Mouse (Mus musculus): ENCODE results near the gene Cpne7. TPM values are rescaled to one million over a fixed set of nuclear protein-coding genes. Genes with fewer than 3 reads are reported as not detected.

The Cpne7 gene
- polyA plus RNA-seq, 1 experiment from 2014 or later = 0.94 TPM

DNA sequence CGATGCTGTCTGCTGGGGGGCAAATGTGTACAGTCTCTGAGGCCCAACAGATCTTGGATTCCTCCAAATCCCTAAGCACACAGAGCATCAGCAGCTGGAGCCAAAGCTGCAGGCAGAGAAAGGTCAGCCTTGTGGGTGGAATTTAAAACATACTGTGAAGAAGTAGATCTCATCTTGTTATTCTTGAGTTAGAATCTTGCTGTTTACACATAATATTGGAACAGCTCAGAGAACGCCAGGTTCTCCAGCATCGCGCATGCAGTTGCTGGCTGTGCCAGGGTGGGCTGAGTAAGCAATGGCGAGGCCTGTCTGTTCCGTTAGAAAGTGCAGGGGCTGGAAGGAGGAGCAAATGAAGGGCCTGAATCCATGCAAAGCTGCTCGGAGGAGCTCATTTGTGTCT lies 29.2 kb downstream of the Cpne7 start:
- 54% methylated on average over 7 of the region's 7 CpGs for WGBS
- peak; percentile 16 for ATAC-seq

DNA sequence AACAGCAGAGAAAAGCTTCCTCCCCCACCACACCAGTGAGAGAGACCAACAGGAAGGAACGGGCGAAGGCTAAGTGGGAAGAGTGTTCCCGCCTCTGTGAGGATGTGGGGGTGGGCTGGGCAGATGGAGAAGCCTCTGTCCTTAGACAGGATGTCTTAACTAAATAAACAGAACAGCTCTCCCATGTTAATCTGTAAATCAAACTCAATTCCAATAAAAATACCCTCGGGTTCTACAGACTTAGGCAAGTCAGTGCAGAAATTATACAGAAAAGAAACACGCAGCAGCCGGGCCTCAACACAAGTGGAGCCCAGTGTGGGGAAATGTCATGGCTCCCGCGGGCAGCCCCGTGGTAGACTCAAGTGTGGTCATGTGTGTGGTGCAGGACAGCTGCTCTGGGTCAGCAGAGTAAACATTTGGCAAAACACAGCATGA lies 33.6 kb downstream of the Cpne7 start:
- TF ChIP-seq CTCF (IDR thresholded peaks at IDR 0.05) = no peak
- TF ChIP-seq EP300 (IDR thresholded peaks at IDR 0.05) = no peak
- Histone ChIP-seq H3K27ac (ENCODE audit: low read length) (peak overlapping the region; percentile 44; the same call in 1 of the 2 replicates), H3K4me1 (ENCODE audit: insufficient read depth, low read depth, low read length) (no peaks in the 10 kb centered on the region; the same call in 1 of the 2 replicates), H3K4me2 (replicated peaks; ENCODE audit: low read depth, low read length) (no peak overlapping the region), H3K27me3 (replicated peaks; ENCODE audit: insufficient read depth, low read length) (no peaks in the 10 kb centered on the region), H3K4me3 (ENCODE audit: low read depth, low read length) (no peak overlapping the region), H3K9ac (replicated peaks; ENCODE audit: low read depth) (no peak overlapping the region), H3K9me3 (ENCODE audit: low read length) (no peaks in the 10 kb centered on the region), H3K36me3 (ENCODE audit: insufficient read depth, low read length) (no peaks in the 10 kb centered on the region)
- ATAC-seq (peak; percentile 73), DNase-seq (ENCODE audit: low spot score) (peak; percentile 59)
- 29% methylated on average over 9 of the region's 9 CpGs for WGBS

More for the DNA sequence above, 29.2 kb downstream of the Cpne7 start:
- Histone ChIP-seq H3K4me3 (ENCODE audit: low read depth, low read length) (no peak overlapping the region), H3K4me2 (replicated peaks; ENCODE audit: low read depth, low read length) (no peak overlapping the region), H3K27ac (ENCODE audit: low read length) (peak overlapping the region; percentile 57), H3K9ac (replicated peaks; ENCODE audit: low read depth) (no peak overlapping the region), H3K9me3 (ENCODE audit: low read length) (no peaks in the 10 kb centered on the region), H3K4me1 (ENCODE audit: insufficient read depth, low read depth, low read length) (0 out of 2 replicates have a peak, but pooled peaks cover 2% of the 10 kb centered on the region), H3K36me3 (ENCODE audit: insufficient read depth, low read length) (no peaks in the 10 kb centered on the region), H3K27me3 (replicated peaks; ENCODE audit: insufficient read depth, low read length) (no peaks in the 10 kb centered on the region)
- TF ChIP-seq EP300 (IDR thresholded peaks at IDR 0.05) = peak; percentile 50; the same call in 1 of the 2 replicates
- no peak; the same call in 1 of the 2 replicates for TF ChIP-seq CTCF (IDR thresholded peaks at IDR 0.05)
- peak; percentile 68 for DNase-seq (ENCODE audit: low spot score)

DNA sequence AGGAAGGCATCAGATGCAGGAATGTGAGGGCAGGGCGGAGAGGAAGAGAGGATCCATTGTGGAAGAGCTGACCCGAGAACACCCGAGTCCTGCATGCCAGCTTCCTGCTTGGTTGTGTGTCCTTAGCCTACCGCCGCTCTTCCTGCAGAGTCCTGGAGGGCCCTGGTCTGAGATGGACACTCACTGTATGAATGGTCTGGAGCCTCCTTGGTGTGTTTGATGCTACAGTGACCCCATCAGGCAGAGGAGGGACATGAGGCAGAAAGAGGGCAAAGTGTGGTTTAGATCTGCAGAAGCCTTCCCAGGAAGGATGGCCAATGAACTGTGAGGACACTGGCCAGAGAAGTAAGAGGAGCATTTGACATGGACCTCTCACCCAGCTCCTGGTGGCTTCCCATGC lies 38.0 kb downstream of the Cpne7 start:
- Histone ChIP-seq H3K36me3 (ENCODE audit: insufficient read depth, low read length) (no peaks in the 10 kb centered on the region), H3K4me2 (replicated peaks; ENCODE audit: low read depth, low read length) (no peak overlapping the region), H3K27me3 (replicated peaks; ENCODE audit: insufficient read depth, low read length) (no peaks in the 10 kb centered on the region), H3K4me1 (ENCODE audit: insufficient read depth, low read depth, low read length) (peaks cover 5% of the 10 kb centered on the region; the same call in 1 of the 2 replicates), H3K9ac (replicated peaks; ENCODE audit: low read depth) (no peak overlapping the region), H3K4me3 (ENCODE audit: low read depth, low read length) (no peak overlapping the region), H3K27ac (ENCODE audit: low read length) (no peak overlapping the region), H3K9me3 (ENCODE audit: low read length) (no peaks in the 10 kb centered on the region)
- DNase-seq (ENCODE audit: low spot score) = peak; percentile 62
- ATAC-seq = peak; percentile 49
- WGBS = 57% methylated on average over 5 of the region's 5 CpGs
- TF ChIP-seq EP300 (IDR thresholded peaks at IDR 0.05) = no peak
- TF ChIP-seq CTCF (IDR thresholded peaks at IDR 0.05) = peak; percentile 82

DNA sequence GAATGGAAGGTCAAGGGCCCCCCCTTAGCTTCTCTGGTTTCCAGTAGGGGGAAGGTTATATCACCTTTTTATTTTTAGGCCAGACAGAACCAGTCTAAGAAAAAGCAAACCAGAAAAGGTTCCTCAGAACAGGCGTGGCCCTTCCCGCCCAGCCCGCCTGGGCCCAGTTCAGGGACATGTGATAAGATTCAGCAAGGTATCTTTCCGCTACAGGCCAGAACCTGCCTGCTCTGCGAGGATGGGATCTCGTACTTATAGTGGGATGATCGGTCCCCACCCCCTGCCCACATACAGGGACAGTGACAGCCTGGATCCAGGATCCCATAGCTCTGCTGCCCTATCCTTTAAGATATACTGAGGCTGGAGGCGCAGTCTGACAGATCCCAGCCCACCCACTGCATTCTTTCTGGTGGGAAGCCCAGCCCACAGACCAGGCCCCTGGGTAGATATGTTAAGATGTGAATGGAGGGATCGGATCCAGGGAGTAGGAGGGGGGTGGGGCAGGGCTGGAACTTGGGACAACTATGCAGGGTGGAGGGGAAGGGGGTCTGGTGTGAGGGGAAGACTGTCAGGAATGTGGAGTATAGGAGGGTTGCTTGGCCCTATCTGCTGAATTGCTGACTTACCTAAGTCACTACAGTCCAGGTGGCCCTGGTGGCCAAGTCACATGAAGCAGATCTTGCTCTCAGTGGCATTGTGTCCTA lies 39.0 kb downstream of the Cpne7 start:
- H3K9ac ChIP-seq (replicated peaks; ENCODE audit: low read depth) = no peak overlapping the region

DNA sequence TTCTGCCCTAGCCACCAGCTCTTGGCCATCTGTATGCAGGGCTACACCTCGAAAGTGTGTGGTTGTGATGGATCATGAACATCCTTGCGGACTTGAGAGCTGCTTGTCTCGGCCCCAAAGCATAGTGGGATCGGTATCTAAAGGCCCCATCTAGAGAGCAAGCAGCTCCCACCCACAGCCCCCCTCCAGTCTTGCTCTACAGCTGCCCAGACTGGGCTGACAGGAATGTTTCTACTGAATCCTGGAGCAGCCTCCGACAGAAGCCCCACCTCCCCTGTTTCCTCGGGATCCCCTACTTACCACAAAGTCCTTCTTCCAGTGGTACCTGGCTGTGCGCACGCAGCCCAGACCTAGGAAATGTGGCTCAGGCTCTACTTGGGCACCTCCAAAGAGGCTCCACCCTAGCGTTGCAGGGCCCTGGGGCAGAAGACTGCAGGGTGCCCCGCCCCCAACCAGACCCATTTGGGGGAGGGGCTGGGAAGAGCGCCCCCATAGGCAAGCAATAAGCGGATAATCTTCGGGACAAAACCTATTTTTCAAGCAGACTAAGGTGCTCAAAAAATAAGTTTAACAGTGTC lies 40.8 kb downstream of the Cpne7 start, which contains the start of gene Sult5a1:
Gene Sult5a1, minus strand, starts transcription at position 428 of the 578 bp plus-strand sequence.
- Histone ChIP-seq H3K27ac (ENCODE audit: low read length) (peak within 1 kb of the TSS; percentile 32), H3K4me2 (replicated peaks; ENCODE audit: low read depth, low read length) (peak within 1 kb of the TSS; percentile 32), H3K27me3 (replicated peaks; ENCODE audit: insufficient read depth, low read length) (no peaks in the 10 kb centered on the region), H3K4me1 (ENCODE audit: insufficient read depth, low read depth, low read length) (peaks cover 5% of the 10 kb centered on the region; the same call in 1 of the 2 replicates), H3K4me3 (ENCODE audit: low read depth, low read length) (no peak within 1 kb of the TSS), H3K9me3 (ENCODE audit: low read length) (no peaks in the 10 kb centered on the region), H3K36me3 (ENCODE audit: insufficient read depth, low read length) (no peaks in the 10 kb centered on the region), H3K9ac (replicated peaks; ENCODE audit: low read depth) (no peak within 1 kb of the TSS)
- TF ChIP-seq CTCF (IDR thresholded peaks at IDR 0.05) = peak; percentile 41
- no peak for TF ChIP-seq EP300 (IDR thresholded peaks at IDR 0.05)
- WGBS = 23% methylated on average over 13 of the region's 13 CpGs
- peak; percentile 53 for ATAC-seq
- DNase-seq (ENCODE audit: low spot score) = peak; percentile 51

More for the DNA sequence above, 39.0 kb downstream of the Cpne7 start:
- Histone ChIP-seq H3K9me3 (ENCODE audit: low read length) (no peaks in the 10 kb centered on the region), H3K4me1 (ENCODE audit: insufficient read depth, low read depth, low read length) (peaks cover 5% of the 10 kb centered on the region; the same call in 1 of the 2 replicates), H3K27ac (ENCODE audit: low read length) (no peak overlapping the region), H3K4me3 (ENCODE audit: low read depth, low read length) (no peak overlapping the region), H3K36me3 (ENCODE audit: insufficient read depth, low read length) (no peaks in the 10 kb centered on the region), H3K4me2 (replicated peaks; ENCODE audit: low read depth, low read length) (no peak overlapping the region), H3K27me3 (replicated peaks; ENCODE audit: insufficient read depth, low read length) (no peaks in the 10 kb centered on the region)
- no peak for DNase-seq (ENCODE audit: low spot score)
- no peak for TF ChIP-seq CTCF (IDR thresholded peaks at IDR 0.05)
- no peak for TF ChIP-seq EP300 (IDR thresholded peaks at IDR 0.05)
- no peak for ATAC-seq
- WGBS = 71% methylated on average over 9 of the region's 9 CpGs

DNA sequence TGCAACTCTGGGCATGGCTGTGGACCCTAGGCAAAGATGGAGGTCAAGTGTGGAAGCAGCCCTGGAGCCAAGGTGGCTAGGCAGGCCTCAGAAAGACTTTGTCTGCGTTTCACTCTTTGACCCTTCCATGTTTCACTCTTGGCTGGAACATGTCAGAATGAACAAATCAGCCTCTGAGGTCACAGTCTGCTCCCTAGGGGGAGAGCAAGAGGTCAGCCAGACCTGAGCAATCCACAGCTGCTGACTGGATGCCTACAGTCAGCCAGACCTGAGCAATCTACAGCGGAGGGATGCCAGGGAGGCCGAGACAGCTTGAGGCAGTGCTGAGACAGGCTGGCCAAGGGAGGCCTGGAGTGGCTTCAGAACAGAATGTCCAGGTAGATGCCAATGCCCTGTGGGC lies 64.2 kb downstream of the Cpne7 start:
- H3K9me3 ChIP-seq (ENCODE audit: low read length) = no peaks in the 10 kb centered on the region
- H3K4me2 ChIP-seq (replicated peaks; ENCODE audit: low read depth, low read length) = no peak overlapping the region
- no peaks in the 10 kb centered on the region for H3K36me3 ChIP-seq (ENCODE audit: insufficient read depth, low read length)
- no peaks in the 10 kb centered on the region for H3K27me3 ChIP-seq (replicated peaks; ENCODE audit: insufficient read depth, low read length)
- TF ChIP-seq EP300 (IDR thresholded peaks at IDR 0.05) (no peak), CTCF (IDR thresholded peaks at IDR 0.05) (no peak)
- DNase-seq (ENCODE audit: low spot score) = no peak
- no peak for ATAC-seq
- H3K9ac ChIP-seq (replicated peaks; ENCODE audit: low read depth) = no peak overlapping the region
- H3K4me3 ChIP-seq (ENCODE audit: low read depth, low read length) = no peak overlapping the region
- H3K4me1 ChIP-seq (ENCODE audit: insufficient read depth, low read depth, low read length) = 0 out of 2 replicates have a peak, but pooled peaks cover 2% of the 10 kb centered on the region
- WGBS = 57% methylated on average over 3 of the region's 3 CpGs
- H3K27ac ChIP-seq (ENCODE audit: low read length) = no peak overlapping the region

Small RNA genes within 50 kb of the gene (microRNA-seq; reads per million reads assigned to microRNA genes)
- not detected for gene Mir7079
- not detected for gene Mir7080

Other genes starting within 250 kb of the Cpne7 start
- gene Ankrd11, start 75.1 kb upstream of the Cpne7 start, polyA plus RNA-seq (2015; fragmentation: Nextera tagmentation; extraction: Ambion mirVana) = 46.5 and 60.1 TPM in 2 replicates
- gene Spg7, start 54.4 kb upstream of the Cpne7 start, polyA plus RNA-seq (2015; fragmentation: Nextera tagmentation; extraction: Ambion mirVana) = 22.7 and 27.3 TPM in 2 replicates
- gene Rpl13, start 15.0 kb upstream of the Cpne7 start, polyA plus RNA-seq (2015; fragmentation: Nextera tagmentation; extraction: Ambion mirVana) = 1,019 and 1,086 TPM in 2 replicates
- 18.3 TPM in 2 replicates for gene Sult5a1, start 40.9 kb downstream of the Cpne7 start, polyA plus RNA-seq (2015; fragmentation: Nextera tagmentation; extraction: Ambion mirVana)
- gene Dpep1, start 68.9 kb downstream of the Cpne7 start, polyA plus RNA-seq (2015; fragmentation: Nextera tagmentation; extraction: Ambion mirVana) = 98.1 and 104 TPM in 2 replicates
- 127 and 130 TPM in 2 replicates for gene Chmp1a, start 95.4 kb downstream of the Cpne7 start, polyA plus RNA-seq (2015; fragmentation: Nextera tagmentation; extraction: Ambion mirVana)
- 3.2 and 4.8 TPM in 2 replicates for gene Spata33, start 95.5 kb downstream of the Cpne7 start, polyA plus RNA-seq (2015; fragmentation: Nextera tagmentation; extraction: Ambion mirVana)
- gene Cdk10, start 107.5 kb downstream of the Cpne7 start, polyA plus RNA-seq (2015; fragmentation: Nextera tagmentation; extraction: Ambion mirVana) = 23.4 and 28.3 TPM in 2 replicates
- gene Spata2l, start 118.9 kb downstream of the Cpne7 start, polyA plus RNA-seq (2015; fragmentation: Nextera tagmentation; extraction: Ambion mirVana) = 4.8 TPM in 2 replicates
- gene Zfp276, start 136.8 kb downstream of the Cpne7 start, polyA plus RNA-seq (2015; fragmentation: Nextera tagmentation; extraction: Ambion mirVana) = 14.4 and 14.6 TPM in 2 replicates
- gene Vps9d1, start 137.0 kb downstream of the Cpne7 start, polyA plus RNA-seq (2015; fragmentation: Nextera tagmentation; extraction: Ambion mirVana) = 14.0 and 14.3 TPM in 2 replicates
- gene Fanca, start 201.2 kb downstream of the Cpne7 start, polyA plus RNA-seq (2015; fragmentation: Nextera tagmentation; extraction: Ambion mirVana) = 4.5 and 6.0 TPM in 2 replicates
- 1.6 and 2.0 TPM in 2 replicates for gene Spire2, start 215.3 kb downstream of the Cpne7 start, polyA plus RNA-seq (2015; fragmentation: Nextera tagmentation; extraction: Ambion mirVana)

Measured in lung, postnatal 0 days (tissue).